Mouse (Mus musculus) left cerebral cortex, adult 11 months (tissue): ENCODE results near the gene Mrpl43.

Experiments
- DNase-seq: peaks from one replicate; pipeline ENCODE4 v3.0.0; 2022; ENCODE audit warnings: low spot score

Gene Mrpl43

DNA sequence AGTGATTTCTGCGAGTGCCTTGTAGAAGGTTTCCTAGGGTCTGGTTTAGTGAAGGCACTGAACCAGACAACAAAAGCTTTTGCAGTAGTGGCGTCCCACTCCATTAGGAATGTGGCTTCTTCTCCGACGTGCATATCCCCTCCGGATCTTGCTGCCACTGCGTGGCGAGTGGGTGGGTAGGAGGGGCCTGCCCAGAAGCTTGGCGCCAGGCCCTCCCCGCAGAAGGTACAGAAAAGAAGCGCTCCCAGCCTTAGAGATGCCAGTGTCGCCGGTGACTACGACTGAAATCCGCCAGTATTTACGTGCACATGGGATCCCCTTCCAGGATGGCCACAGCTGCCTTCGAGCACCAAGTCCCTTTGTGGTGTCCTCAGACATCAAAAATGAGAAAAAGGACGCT, 779 bp upstream of the Mrpl43 start:
- DNase-seq = no peak

- no peak for DNase-seq
Observed at GRCm38 (mm10) chr19:45005444-45005843, 798 bp downstream of the Mrpl43 start, which contains the start of gene Twnk. TSS of gene Twnk (plus strand) at chr19:45005663.

- DNase-seq = no peak
Observed at GRCm38 (mm10) chr19:45003740-45004516, 2.3 kb downstream of the Mrpl43 start.

DNA sequence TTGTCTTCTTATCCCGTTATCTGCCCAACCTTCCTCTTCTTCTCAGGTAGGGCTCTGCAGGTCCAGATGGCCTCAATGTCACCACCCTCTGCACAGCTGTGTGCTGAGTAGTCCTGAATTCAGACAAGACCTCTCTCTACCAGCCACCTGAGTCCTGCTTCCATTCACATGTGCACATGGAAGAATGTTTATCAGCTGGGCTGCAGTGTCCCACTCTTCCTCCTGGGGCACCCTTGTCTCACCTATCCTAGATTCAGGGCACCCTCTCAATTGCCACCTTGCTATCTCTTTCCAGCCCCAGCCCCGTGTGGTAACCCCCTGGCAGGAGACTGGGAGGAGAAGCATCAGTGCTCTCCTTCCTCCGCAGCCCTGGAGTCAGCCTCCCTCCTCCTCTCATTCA, 3.9 kb downstream of the Mrpl43 start:
- DNase-seq = no peak

GRCm38 (mm10) chr19:44999647-45000046, 6.6 kb downstream of the Mrpl43 start:
- DNase-seq = no peak

- no peak for DNase-seq
Observed at GRCm38 (mm10) chr19:44997786-44998185, 8.5 kb downstream of the Mrpl43 start.

- no peak for DNase-seq
Observed at GRCm38 (mm10) chr19:44992712-44993111, 13.5 kb downstream of the Mrpl43 start.

DNA sequence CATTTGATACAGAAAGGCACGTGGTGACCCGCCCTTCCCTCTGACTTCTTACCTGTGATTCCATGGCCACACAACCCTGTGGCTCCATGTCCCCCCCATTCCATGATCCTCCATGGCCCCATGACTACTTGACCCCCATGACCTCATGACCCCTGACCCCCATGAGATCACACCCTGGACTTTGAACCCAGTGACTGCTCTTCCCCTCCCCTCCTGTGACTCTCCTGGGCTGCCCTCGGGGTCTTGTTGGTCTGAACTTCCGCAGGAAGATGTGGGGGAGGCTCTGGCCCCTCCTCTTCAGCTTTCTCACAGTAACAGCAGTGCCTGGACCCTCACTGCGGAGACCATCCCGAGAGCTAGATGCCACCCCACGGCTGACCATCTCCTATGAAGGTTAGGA, 14.0 kb downstream of the Mrpl43 start:
- no peak for DNase-seq

GRCm38 (mm10) chr19:44991031-44991430, 15.2 kb downstream of the Mrpl43 start:
- no peak for DNase-seq

- no peak for DNase-seq
Observed at GRCm38 (mm10) chr19:44989567-44990495, 16.4 kb downstream of the Mrpl43 start.

DNA sequence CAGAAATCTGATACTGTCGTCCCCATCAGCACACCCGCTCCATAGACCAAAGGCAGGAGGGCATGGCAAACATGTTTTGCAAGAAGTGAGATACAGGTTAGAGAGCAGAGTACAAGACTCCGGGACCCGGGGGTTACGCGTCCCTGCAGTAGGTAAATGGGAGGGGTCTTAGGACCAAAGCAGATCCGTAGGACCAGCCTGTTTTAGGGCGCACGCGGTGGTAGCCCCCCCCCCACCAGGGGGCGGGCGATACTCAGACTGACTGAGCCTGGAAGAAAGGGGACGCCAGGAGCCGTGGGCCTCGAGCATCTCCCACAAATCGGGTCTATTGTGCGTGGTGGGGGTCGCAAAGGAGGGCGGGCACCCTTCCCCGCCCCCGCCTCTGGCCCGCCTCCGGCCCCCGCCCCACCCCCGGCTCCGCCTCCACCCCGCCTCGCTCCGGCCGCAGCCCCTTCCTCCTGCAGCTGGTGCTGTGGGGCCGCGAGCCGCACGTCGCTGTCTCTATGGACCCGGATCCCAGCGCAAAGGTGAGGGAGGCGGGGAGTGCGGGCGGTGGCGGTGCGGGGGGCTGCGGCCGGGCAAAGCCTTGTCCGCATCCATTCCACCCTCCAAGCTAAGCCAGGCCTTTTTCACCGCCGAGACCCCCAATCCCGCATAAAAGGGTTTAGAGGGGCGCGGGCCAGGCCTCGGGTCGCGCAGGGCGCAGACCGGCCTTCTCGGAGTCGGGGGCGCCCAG, 17.2 kb downstream of the Mrpl43 start, which contains the start of gene Sema4g:
Gene Sema4g (plus strand): TSS at position 271 of the 736 bp plus-strand sequence.
- no peak for DNase-seq

DNA sequence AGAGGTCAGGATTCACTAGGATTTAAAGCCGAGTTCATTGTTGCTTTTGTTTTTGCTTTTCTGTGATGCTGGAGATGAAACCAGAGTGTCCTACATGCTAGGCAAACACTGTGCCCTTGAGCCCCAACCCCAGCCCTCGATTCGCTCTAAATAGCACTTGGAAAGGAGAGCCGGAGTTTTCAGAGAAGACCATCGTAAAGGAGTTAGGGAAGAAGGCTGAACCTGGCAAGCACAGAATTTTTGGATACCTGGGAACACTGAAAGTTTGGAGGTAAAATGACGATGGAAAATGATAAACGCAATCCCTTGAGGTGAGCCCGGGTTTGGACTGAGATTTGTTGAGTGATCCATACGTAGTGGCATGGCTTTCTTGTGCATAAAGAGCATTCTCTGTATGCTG, 17.9 kb downstream of the Mrpl43 start:
- DNase-seq = no peak

- peak; percentile 46 for DNase-seq
Observed at GRCm38 (mm10) chr19:44987851-44988250, 18.4 kb downstream of the Mrpl43 start.

GRCm38 (mm10) chr19:44987004-44987403, 19.2 kb downstream of the Mrpl43 start:
- no peak for DNase-seq

- DNase-seq = no peak
Observed at GRCm38 (mm10) chr19:44985159-44985988, 20.9 kb downstream of the Mrpl43 start.

GRCm38 (mm10) chr19:44984420-44984819, 21.8 kb downstream of the Mrpl43 start:
- DNase-seq = no peak

DNA sequence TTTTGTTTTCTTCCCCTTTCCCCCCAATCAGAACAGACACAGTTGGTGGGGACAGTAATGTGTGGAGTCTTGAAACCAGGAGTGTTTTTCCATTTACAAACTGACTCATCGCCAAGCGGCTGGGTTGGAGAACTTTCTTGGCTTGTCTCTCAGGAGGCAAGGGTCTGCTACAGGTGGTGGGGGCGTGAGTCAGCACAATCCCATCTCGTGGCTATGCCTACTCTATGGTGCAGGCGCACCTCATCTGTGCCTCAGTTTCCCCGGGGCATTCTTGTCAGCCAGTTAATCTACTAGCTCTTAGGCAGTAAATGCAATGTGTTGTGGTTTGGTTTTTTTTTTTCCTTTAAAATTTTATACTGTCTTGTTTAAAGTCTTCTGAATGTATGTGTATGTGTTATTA, 22.9 kb downstream of the Mrpl43 start:
- no peak for DNase-seq

- no peak for DNase-seq
Observed at GRCm38 (mm10) chr19:44982477-44983115, 23.6 kb downstream of the Mrpl43 start.

- DNase-seq = no peak
Observed at GRCm38 (mm10) chr19:44980787-44981186, 25.5 kb downstream of the Mrpl43 start.

DNA sequence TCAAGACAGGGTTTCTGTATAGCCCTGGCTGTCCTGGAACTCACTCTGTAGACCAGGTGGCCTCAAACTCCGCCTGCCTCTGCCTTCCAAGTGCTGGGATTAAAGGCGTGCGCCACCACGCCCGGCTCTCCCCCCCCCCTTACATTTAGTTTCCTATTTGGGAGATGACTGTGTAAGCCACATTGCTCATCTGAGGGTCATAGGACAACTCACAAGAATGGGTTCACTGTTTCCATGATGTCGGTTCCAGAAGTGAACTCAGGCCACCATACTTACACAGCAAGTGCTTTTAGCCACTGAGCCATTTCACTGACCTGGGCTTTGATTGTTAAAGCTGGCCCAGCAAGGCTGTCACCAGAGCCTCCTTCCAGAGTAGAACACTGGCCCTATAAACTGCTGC, 29.1 kb downstream of the Mrpl43 start:
- no peak for DNase-seq

GRCm38 (mm10) chr19:44976636-44977035, 29.6 kb downstream of the Mrpl43 start:
- no peak for DNase-seq
